Mouse (Mus musculus) CH12.LX (cell line): Measurements from ENCODE around the gene Btd.

ENCODE experiments used
- BHLHE40 ChIP-seq: IDR thresholded peaks from 2 replicates; pipeline ENCODE4 v1.6.1; 2011; ENCODE audit warnings: mild to moderate bottlenecking, low read depth, low read length, improper control_type of control experiment
- CHD1 ChIP-seq: IDR thresholded peaks from 2 replicates; pipeline ENCODE4 v1.6.1; 2012; ENCODE audit warnings: low read depth, low read length, improper control_type of control experiment, inconsistent platforms
- CTCF ChIP-seq, 2 experiments: IDR thresholded peaks in 1 of 2; conservative IDR thresholded peaks in 1 of 2; 2 replicates each; pipeline ENCODE4 v1.5.1; 2011 to 2012; ENCODE audit warnings: low read depth in 2 of 2, low read length in 2 of 2, improper control_type of control experiment in 1 of 2, inconsistent platforms in 1 of 2, mild to moderate bottlenecking in 1 of 2, moderate library complexity in 1 of 2
- E2F4 ChIP-seq: IDR thresholded peaks from 2 replicates; pipeline ENCODE4 v1.6.1; 2011; ENCODE audit warnings: low read depth, low read length, improper control_type of control experiment; ENCODE audit not compliant: insufficient replicate concordance
- EP300 ChIP-seq: IDR thresholded peaks from 2 replicates; pipeline ENCODE4 v1.6.1; 2011; ENCODE audit warnings: low read length, improper control_type of control experiment
- JUND ChIP-seq: conservative IDR thresholded peaks from 2 replicates; pipeline ENCODE4 v1.6.1; 2011; ENCODE audit warnings: low read depth, low read length, improper control_type of control experiment
- POLR2A ChIP-seq: IDR thresholded peaks from 2 replicates; pipeline ENCODE4 v1.6.1; 2011; ENCODE audit warnings: low read depth, mild to moderate bottlenecking, improper control_type of control experiment, low read length
- RAD21 ChIP-seq: IDR thresholded peaks from 2 replicates; pipeline ENCODE4 v1.6.1; 2011; ENCODE audit warnings: low read depth, mild to moderate bottlenecking, low read length, improper control_type of control experiment, moderate library complexity
- TBP ChIP-seq: conservative IDR thresholded peaks from 2 replicates; pipeline ENCODE4 v1.6.1; 2011; ENCODE audit warnings: low read depth, low read length, improper control_type of control experiment
- TCF12 ChIP-seq: IDR thresholded peaks from 2 replicates; pipeline ENCODE4 v1.6.1; 2014; ENCODE audit warnings: low read depth, mild to moderate bottlenecking, inconsistent platforms, low read length, improper control_type of control experiment
- USF1 ChIP-seq: IDR thresholded peaks from 2 replicates; pipeline ENCODE4 v1.6.1; 2014; ENCODE audit warnings: low read depth, mild to moderate bottlenecking, inconsistent platforms, low read length, improper control_type of control experiment
- ZC3H11A ChIP-seq: IDR thresholded peaks from 2 replicates; pipeline ENCODE4 v1.6.1; 2012; ENCODE audit warnings: low read depth, mild to moderate bottlenecking, inconsistent platforms, low read length, improper control_type of control experiment
- ZMIZ1 ChIP-seq: IDR thresholded peaks from 2 replicates; pipeline ENCODE4 v1.6.1; 2012; ENCODE audit warnings: low read depth, mild to moderate bottlenecking, inconsistent platforms, low read length, improper control_type of control experiment
- ZNF384 ChIP-seq: IDR thresholded peaks from 2 replicates; pipeline ENCODE4 v1.6.1; 2012; ENCODE audit warnings: low read depth, low read length, improper control_type of control experiment, inconsistent platforms

DNA sequence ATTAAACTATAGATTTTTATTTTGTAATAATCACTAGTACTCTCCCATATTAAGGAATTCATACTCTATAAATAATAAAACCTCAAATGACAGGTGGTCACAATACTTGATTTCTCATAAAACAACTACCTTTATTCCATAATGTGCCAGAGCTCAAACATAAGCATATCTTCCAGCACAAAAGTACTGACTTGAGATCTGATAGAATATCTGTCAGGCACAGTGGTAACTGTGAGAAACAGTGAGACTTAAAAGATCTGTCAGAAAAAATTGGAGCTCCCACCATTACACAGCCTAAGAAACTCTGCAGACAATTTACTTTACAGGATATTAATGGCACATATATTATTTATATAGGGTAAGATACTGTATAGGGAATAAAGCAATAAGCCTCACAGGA, 74.8 kb downstream of the Btd start:
- TF ChIP-seq EP300 = no peak
- no peak for TF ChIP-seq RAD21
- TF ChIP-seq TBP = no peak
- no peak for TF ChIP-seq POLR2A
- TF ChIP-seq CTCF (conservative IDR thresholded peaks at IDR 0.05 in 1 of 2, IDR thresholded peaks at IDR 0.05 in 1 of 2; ENCODE audit: low read depth in 2 of 2, low read length in 2 of 2) = no peak
- no peak for TF ChIP-seq BHLHE40
- no peak for TF ChIP-seq CHD1
- TF ChIP-seq TCF12 = no peak
- TF ChIP-seq ZNF384 = no peak
- TF ChIP-seq ZC3H11A = no peak
- TF ChIP-seq ZMIZ1 = no peak
- no peak for TF ChIP-seq JUND
- TF ChIP-seq USF1 = no peak
- TF ChIP-seq E2F4 = no peak
